Mouse (Mus musculus) kidney, embryonic 14.5 days (tissue): ENCODE measurements around the gene Cnga4. TPM values are rescaled to one million over a fixed set of nuclear protein-coding genes. Genes with fewer than 3 reads are reported as not detected.
"Not testable (repeated sequence)": the region's sequence is repeated elsewhere in the genome, so short reads cannot be mapped to it uniquely, and the experiment has no call there.

ENCODE experiments used
- ATAC-seq: fragments of 200-750 bp; cut with Nextera tagmentation; 2 replicates; pipeline ENCODE4 v1.8.0; 2017; ENCODE audit warnings: moderate number of reproducible peaks, mild to moderate bottlenecking, moderate TSS enrichment, moderate library complexity; ENCODE audit not compliant: low FRiP score, low TSS enrichment
- H3K27ac ChIP-seq: fragments of 300-500 bp; sonication (generic); 2 replicates; pipeline ENCODE4 v1.5.1; 2014; ENCODE audit warnings: low read depth, mild to moderate bottlenecking, low read length, moderate library complexity, mixed read lengths
- H3K27me3 ChIP-seq: fragments of 300-500 bp; sonication (generic); 2 replicates; pipeline ENCODE4 v1.6.1; 2014; ENCODE audit warnings: mild to moderate bottlenecking, low read length; ENCODE audit not compliant: control insufficient read depth, insufficient read depth
- H3K36me3 ChIP-seq: fragments of 300-500 bp; sonication (generic); 2 replicates; pipeline ENCODE4 v1.6.1; 2014; ENCODE audit warnings: low read length, mixed read lengths; ENCODE audit not compliant: control insufficient read depth, insufficient read depth
- H3K4me1 ChIP-seq: fragments of 300-500 bp; sonication (generic); 2 replicates; pipeline ENCODE4 v1.6.1; 2014; ENCODE audit warnings: low read length, mixed read lengths; ENCODE audit not compliant: control insufficient read depth, insufficient read depth
- H3K4me2 ChIP-seq: fragments of 300-500 bp; sonication (generic); replicated peaks from 2 replicates; pipeline ENCODE4 v1.6.1; 2014; ENCODE audit warnings: low read depth, mild to moderate bottlenecking, low read length
- H3K4me3 ChIP-seq: fragments of 300-500 bp; sonication (generic); 2 replicates; pipeline ENCODE4 v1.5.1; 2014; ENCODE audit warnings: mild to moderate bottlenecking, low read length
- H3K9ac ChIP-seq: fragments of 300-500 bp; sonication (generic); 2 replicates; pipeline ENCODE4 v1.6.1; 2014; ENCODE audit warnings: low read depth, mild to moderate bottlenecking, low read length, moderate library complexity
- H3K9me3 ChIP-seq: fragments of 300-500 bp; sonication (generic); 2 replicates; pipeline ENCODE4 v1.6.1; 2016; ENCODE audit warnings: low read length; ENCODE audit not compliant: control insufficient read depth
- WGBS: fragments of 180-500 bp; shearing (Covaris S2); extraction: QIAGEN DNeasy Blood & Tissue Kit; methylation state at CpG from one replicate; pipeline ENCODE4 v1.1.7; 2014; 5-methylcytosine and 5-hydroxymethylcytosine counted together
- polyA plus RNA-seq: library from polyadenylated mRNA; unstranded; fragments of >200 nt; fragmentation: Nextera tagmentation; extraction: Ambion mirVana; gene quantifications from 2 replicates; pipeline ENCODE4 v1.2.1, GENCODE M21; 2014

The Cnga4 gene
- polyA plus RNA-seq, 1 experiment from 2014 or later = not detected

DNA sequence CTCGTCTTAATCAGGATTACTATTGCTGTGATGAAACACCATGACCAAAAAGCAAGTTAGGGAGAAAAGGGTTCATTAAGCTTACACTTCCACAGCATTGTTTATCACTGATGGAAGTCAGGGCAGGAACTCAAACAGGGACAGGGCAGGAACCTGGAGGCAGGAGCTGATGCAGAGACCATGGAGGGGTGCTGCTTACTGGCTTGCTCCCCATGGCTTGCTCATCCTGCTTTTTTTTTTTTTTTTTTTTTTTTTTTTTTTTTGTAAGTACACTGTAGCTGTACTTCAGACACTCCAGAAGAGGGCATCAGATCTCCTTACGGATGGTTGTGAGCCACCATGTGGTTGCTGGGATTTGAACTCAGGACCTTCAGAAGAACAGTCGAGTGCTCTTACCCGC lies 49.0 kb downstream of the Cnga4 start:
- WGBS = 84% methylated on average over 4 of the region's 4 CpGs
- ATAC-seq, H3K4me1 ChIP-seq, H3K4me2 ChIP-seq, H3K9ac ChIP-seq, H3K9me3 ChIP-seq, H3K36me3 ChIP-seq, H3K27me3 ChIP-seq, H3K27ac ChIP-seq, H3K4me3 ChIP-seq: not testable (repeated sequence)

Other genes starting within 250 kb of the Cnga4 start
- not detected in 2 replicates for gene Olfr684, start 240.9 kb upstream of the Cnga4 start, polyA plus RNA-seq
- gene Olfr685, start 218.6 kb upstream of the Cnga4 start, polyA plus RNA-seq = not detected in 2 replicates
- not detected in 2 replicates for gene Olfr686, start 197.1 kb upstream of the Cnga4 start, polyA plus RNA-seq
- gene Olfr688, start 116.5 kb upstream of the Cnga4 start, polyA plus RNA-seq = not detected in 2 replicates
- gene Olfr689, start 93.4 kb upstream of the Cnga4 start, polyA plus RNA-seq = not detected in 2 replicates
- not detected in 2 replicates for gene Olfr690, start 70.5 kb upstream of the Cnga4 start, polyA plus RNA-seq
- gene Olfr691, start 62.3 kb upstream of the Cnga4 start, polyA plus RNA-seq = 0.13 TPM in 1 of 2 replicates, not detected in the other
- not detected in 2 replicates for gene Olfr692, start 36.3 kb upstream of the Cnga4 start, polyA plus RNA-seq
- gene Gm5901, start 29.5 kb upstream of the Cnga4 start, polyA plus RNA-seq = not detected in 2 replicates
- gene Fam160a2, start 4.5 kb upstream of the Cnga4 start, polyA plus RNA-seq = 30.9 and 43.6 TPM in 2 replicates
- 0.56 and 0.58 TPM in 2 replicates for gene Cckbr, start 21.2 kb downstream of the Cnga4 start, polyA plus RNA-seq
- gene Cavin3, start 77.7 kb downstream of the Cnga4 start, polyA plus RNA-seq = 48.0 and 55.0 TPM in 2 replicates
- gene Smpd1, start 149.8 kb downstream of the Cnga4 start, polyA plus RNA-seq = 35.2 and 45.7 TPM in 2 replicates
- gene Apbb1, start 177.1 kb downstream of the Cnga4 start, polyA plus RNA-seq = 40.1 and 43.0 TPM in 2 replicates
- 0.14 and 0.34 TPM in 2 replicates for gene Hpx, start 195.6 kb downstream of the Cnga4 start, polyA plus RNA-seq
- gene Trim3, start 229.0 kb downstream of the Cnga4 start, polyA plus RNA-seq = 18.8 and 25.5 TPM in 2 replicates
- gene Timm10b, start 235.5 kb downstream of the Cnga4 start, polyA plus RNA-seq = 180 and 198 TPM in 2 replicates
- 88.2 and 94.8 TPM in 2 replicates for gene Arfip2, start 235.8 kb downstream of the Cnga4 start, polyA plus RNA-seq
- gene Gm45799, start 236.0 kb downstream of the Cnga4 start, polyA plus RNA-seq = 23.4 and 24.3 TPM in 2 replicates
- 1.3 and 2.0 TPM in 2 replicates for gene Dnhd1, start 246.3 kb downstream of the Cnga4 start, polyA plus RNA-seq